Mouse (Mus musculus): ENCODE data around the gene Cbx3. TPM values are rescaled to one million over a fixed set of nuclear protein-coding genes. Genes with fewer than 3 reads are reported as not detected.
A peak's percentile ranks its signal among the peaks of the same experiment; 100 is the strongest.

Gene Cbx3
- polyA plus RNA-seq, 2 experiments, result 50.6 to 264 TPM

DNA sequence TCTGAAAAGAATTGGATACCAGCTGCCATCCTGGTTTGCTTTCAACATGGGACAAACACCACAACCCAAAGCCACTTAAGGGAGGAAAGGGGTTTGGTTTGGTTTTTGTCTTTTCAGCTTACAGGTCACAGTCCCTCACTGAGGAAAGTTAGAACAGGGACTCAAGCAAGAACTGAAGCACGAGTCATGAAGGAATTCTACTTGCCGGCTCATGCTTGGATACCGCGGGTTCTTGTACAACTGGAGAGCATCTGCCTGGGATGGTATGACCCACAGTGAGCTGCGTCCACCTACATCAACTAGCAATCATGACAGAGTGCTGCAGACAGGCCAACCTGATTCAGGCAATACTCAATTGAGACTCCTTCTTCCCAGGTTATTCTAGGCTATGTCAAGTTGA, 16.6 kb downstream of the Cbx3 start:
- 81% methylated on average over 5 of the region's 5 CpGs for WGBS (ENCODE audit: insufficient replicate concordance)
- H3K9ac ChIP-seq (replicated peaks), result no peak overlapping the region
- H3K9me3 ChIP-seq (ENCODE audit: control insufficient read depth, low read length), result no peaks in the 10 kb centered on the region
- DNase-seq (ENCODE audit: low read depth in 3 of 3, low spot score in 3 of 3), result no peak
- TF ChIP-seq EP300 (IDR thresholded peaks at IDR 0.05; ENCODE audit: low read depth) (no peak), CTCF (IDR thresholded peaks at IDR 0.05; ENCODE audit: low read depth) (no peak)
- H3K27ac ChIP-seq, result no peak overlapping the region
- H3K4me3 ChIP-seq (ENCODE audit: insufficient read depth in 1 of 2, low read depth in 2 of 2, low read length in 2 of 2), result no peak overlapping the region
- ATAC-seq (ENCODE audit: insufficient read depth), result no peak
- no peaks in the 10 kb centered on the region for H3K27me3 ChIP-seq (ENCODE audit: control insufficient read depth, insufficient read depth, low read length)
- peaks cover 14% of the 10 kb centered on the region for H3K36me3 ChIP-seq (replicated peaks; ENCODE audit: control insufficient read depth, insufficient read depth, low read depth)
- H3K4me2 ChIP-seq (ENCODE audit: low read depth), result no peak overlapping the region
- peaks cover 0 to 7% of the 10 kb centered on the region in 2 experiments; a peak in 2 of 4 replicates for H3K4me1 ChIP-seq (replicated peaks; ENCODE audit: control insufficient read depth in 2 of 2, insufficient read depth in 2 of 2, low read length in 1 of 2)

DNA sequence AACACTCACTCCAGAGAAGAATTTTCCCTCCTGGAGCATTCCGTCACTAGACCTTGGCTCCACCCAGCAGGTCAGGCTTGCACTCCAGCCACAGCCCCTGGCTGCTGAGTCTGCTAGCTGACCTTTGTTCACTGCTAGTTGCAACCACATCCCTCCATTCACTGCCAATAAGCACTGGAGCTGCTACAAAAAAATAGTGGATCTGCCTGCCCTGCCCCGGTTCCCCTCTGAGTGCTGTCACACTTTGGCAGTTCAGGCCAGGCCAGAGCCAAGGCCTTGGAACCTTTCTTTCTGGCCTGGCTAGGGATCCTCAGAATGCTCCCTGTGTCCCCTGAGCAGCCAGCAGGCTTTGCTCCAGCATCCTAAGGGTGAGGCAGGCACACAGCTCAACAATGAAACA, 19.6 kb downstream of the Cbx3 start:
- Histone ChIP-seq H3K4me1 (replicated peaks; ENCODE audit: control insufficient read depth in 2 of 2, insufficient read depth in 2 of 2, low read length in 1 of 2) (peaks cover 0 to 7% of the 10 kb centered on the region in 2 experiments; a peak in 2 of 4 replicates), H3K4me3 (ENCODE audit: insufficient read depth in 1 of 2, low read depth in 2 of 2, low read length in 2 of 2) (no peak overlapping the region), H3K4me2 (ENCODE audit: low read depth) (no peak overlapping the region), H3K9me3 (ENCODE audit: control insufficient read depth, low read length) (no peaks in the 10 kb centered on the region), H3K36me3 (replicated peaks; ENCODE audit: control insufficient read depth, insufficient read depth, low read depth) (no peaks in the 10 kb centered on the region), H3K27me3 (ENCODE audit: control insufficient read depth, insufficient read depth, low read length) (no peaks in the 10 kb centered on the region), H3K9ac (replicated peaks) (no peak overlapping the region), H3K27ac (no peak overlapping the region)
- no peak for TF ChIP-seq CTCF (IDR thresholded peaks at IDR 0.05; ENCODE audit: low read depth)
- no peak for TF ChIP-seq EP300 (IDR thresholded peaks at IDR 0.05; ENCODE audit: low read depth)
- ATAC-seq (ENCODE audit: insufficient read depth) (0 out of 2 replicates have a peak, but pooled peaks have one; percentile 23), DNase-seq (ENCODE audit: low read depth in 3 of 3, low spot score in 3 of 3) (no peak)
- WGBS (ENCODE audit: insufficient replicate concordance), result 62% methylated on average over 2 of the region's 2 CpGs

DNA sequence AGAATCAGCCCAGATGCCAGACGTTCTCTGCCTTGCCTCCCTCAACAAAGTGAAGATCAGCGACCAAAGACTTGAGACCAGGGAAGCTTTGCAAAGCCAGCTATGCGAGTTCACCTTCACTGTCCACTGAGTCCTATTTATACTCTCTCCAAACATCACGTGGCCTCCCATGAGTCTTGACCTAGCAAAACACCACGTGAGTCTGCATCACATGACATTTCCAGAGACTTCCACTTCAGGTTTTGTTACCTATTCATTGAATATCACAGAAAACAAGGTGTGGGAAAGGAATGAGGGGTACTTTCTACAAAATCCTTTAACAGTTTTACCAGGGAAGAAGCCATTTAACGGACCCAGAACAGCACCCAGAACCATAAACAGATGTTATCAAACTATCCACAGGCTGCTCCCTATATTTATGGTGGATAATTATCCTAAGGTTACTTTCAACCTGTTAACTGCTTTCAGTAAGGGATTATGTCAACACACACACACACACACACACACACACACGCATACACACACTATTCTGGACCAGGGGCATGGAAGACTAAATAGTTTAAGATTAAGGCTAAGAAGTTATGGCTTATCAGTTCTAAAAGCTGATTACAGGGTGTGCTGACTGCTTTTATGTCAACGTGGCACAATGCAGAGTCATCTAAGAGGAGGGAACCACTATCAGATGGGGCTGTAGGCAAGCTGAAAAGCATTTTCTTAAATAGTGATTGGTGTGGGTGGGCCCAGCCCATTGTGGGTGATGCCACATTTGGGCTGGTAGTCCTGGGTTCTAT, 27.4 kb downstream of the Cbx3 start:
- no peak overlapping the region for H3K4me2 ChIP-seq (ENCODE audit: low read depth)
- H3K36me3 ChIP-seq (replicated peaks; ENCODE audit: control insufficient read depth, insufficient read depth, low read depth), result no peaks in the 10 kb centered on the region
- H3K9ac ChIP-seq (replicated peaks), result no peak overlapping the region
- DNase-seq (ENCODE audit: low read depth in 3 of 3, low spot score in 3 of 3), result no peak
- no peaks in the 10 kb centered on the region for H3K9me3 ChIP-seq (ENCODE audit: control insufficient read depth, low read length)
- 45% methylated on average over 8 of the region's 8 CpGs for WGBS (ENCODE audit: insufficient replicate concordance)
- TF ChIP-seq EP300 (IDR thresholded peaks at IDR 0.05; ENCODE audit: low read depth) (no peak), CTCF (IDR thresholded peaks at IDR 0.05; ENCODE audit: low read depth) (no peak)
- no peak for ATAC-seq (ENCODE audit: insufficient read depth)
- H3K27me3 ChIP-seq (ENCODE audit: control insufficient read depth, insufficient read depth, low read length), result no peaks in the 10 kb centered on the region
- H3K4me1 ChIP-seq (replicated peaks; ENCODE audit: control insufficient read depth in 2 of 2, insufficient read depth in 2 of 2, low read length in 1 of 2), result no peaks in the 10 kb centered on the region
- no peak overlapping the region for H3K4me3 ChIP-seq (ENCODE audit: insufficient read depth in 1 of 2, low read depth in 2 of 2, low read length in 2 of 2)
- H3K27ac ChIP-seq, result no peak overlapping the region

DNA sequence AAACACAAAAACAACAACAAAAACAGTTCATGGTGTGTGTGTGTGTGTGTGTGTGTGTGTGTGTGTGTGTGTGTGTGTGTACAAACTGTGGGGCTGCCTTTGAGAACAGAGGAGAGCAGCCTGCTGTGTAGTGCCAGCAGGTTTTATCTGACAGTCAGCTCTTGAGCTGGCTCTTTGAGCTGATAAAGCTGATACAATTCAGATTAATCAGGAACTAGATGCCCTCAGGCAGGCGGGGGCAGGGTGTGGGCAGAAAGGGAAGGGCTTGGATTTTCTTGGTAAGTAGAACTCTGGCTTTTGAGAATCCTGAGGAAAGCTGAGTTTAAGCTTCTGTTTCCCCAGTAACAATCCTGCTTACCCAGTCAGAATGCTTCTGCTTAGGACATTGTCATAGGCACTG, 35.5 kb downstream of the Cbx3 start:
- no peak for DNase-seq (ENCODE audit: low read depth in 3 of 3, low spot score in 3 of 3)
- 23% methylated on average over 1 of the region's 1 CpGs for WGBS (ENCODE audit: insufficient replicate concordance)
- TF ChIP-seq EP300 (IDR thresholded peaks at IDR 0.05; ENCODE audit: low read depth), result no peak
- TF ChIP-seq CTCF (IDR thresholded peaks at IDR 0.05; ENCODE audit: low read depth), result no peak
- no peaks in the 10 kb centered on the region for H3K27me3 ChIP-seq (ENCODE audit: control insufficient read depth, insufficient read depth, low read length)
- no peak overlapping the region for H3K9ac ChIP-seq (replicated peaks)
- H3K36me3 ChIP-seq (replicated peaks; ENCODE audit: control insufficient read depth, insufficient read depth, low read depth), result no peaks in the 10 kb centered on the region
- H3K4me1 ChIP-seq (replicated peaks; ENCODE audit: control insufficient read depth in 2 of 2, insufficient read depth in 2 of 2, low read length in 1 of 2), result peaks cover 0 to 2% of the 10 kb centered on the region in 2 experiments; a peak in 1 of 4 replicates
- H3K4me2 ChIP-seq (ENCODE audit: low read depth), result no peak overlapping the region
- H3K9me3 ChIP-seq (ENCODE audit: control insufficient read depth, low read length), result no peaks in the 10 kb centered on the region
- no peak for ATAC-seq (ENCODE audit: insufficient read depth)
- no peak overlapping the region for H3K27ac ChIP-seq
- H3K4me3 ChIP-seq (ENCODE audit: insufficient read depth in 1 of 2, low read depth in 2 of 2, low read length in 2 of 2), result no peak overlapping the region

DNA sequence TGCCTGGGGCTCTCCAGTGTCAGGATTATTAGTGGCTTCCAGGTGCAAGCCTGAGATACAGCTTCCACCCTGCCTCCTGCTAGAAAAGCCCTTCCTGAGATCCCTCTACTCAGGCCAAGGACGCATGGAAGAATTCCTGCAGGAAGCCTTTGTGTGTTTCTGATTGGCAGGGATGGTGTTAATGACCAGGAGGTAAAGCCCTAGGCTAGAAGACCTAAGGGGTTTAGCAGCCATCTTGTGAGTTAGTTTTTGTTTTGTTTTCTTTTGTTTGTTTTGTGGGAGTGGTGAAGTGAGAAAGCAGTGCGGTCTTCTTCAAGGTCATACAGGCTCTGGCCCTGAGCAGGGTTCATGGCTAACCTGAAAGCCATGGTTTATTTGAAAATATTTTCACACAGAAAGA, 37.4 kb downstream of the Cbx3 start:
- no peaks in the 10 kb centered on the region for H3K36me3 ChIP-seq (replicated peaks; ENCODE audit: control insufficient read depth, insufficient read depth, low read depth)
- 72% methylated on average over 2 of the region's 2 CpGs for WGBS (ENCODE audit: insufficient replicate concordance)
- H3K9ac ChIP-seq (replicated peaks), result no peak overlapping the region
- no peak overlapping the region for H3K4me3 ChIP-seq (ENCODE audit: insufficient read depth in 1 of 2, low read depth in 2 of 2, low read length in 2 of 2)
- H3K9me3 ChIP-seq (ENCODE audit: control insufficient read depth, low read length), result no peaks in the 10 kb centered on the region
- peaks cover 0 to 2% of the 10 kb centered on the region in 2 experiments; a peak in 1 of 4 replicates for H3K4me1 ChIP-seq (replicated peaks; ENCODE audit: control insufficient read depth in 2 of 2, insufficient read depth in 2 of 2, low read length in 1 of 2)
- DNase-seq (ENCODE audit: low read depth in 3 of 3, low spot score in 3 of 3) (no peak), ATAC-seq (ENCODE audit: insufficient read depth) (no peak)
- H3K27me3 ChIP-seq (ENCODE audit: control insufficient read depth, insufficient read depth, low read length), result no peaks in the 10 kb centered on the region
- no peak for TF ChIP-seq EP300 (IDR thresholded peaks at IDR 0.05; ENCODE audit: low read depth)
- no peak for TF ChIP-seq CTCF (IDR thresholded peaks at IDR 0.05; ENCODE audit: low read depth)
- no peak overlapping the region for H3K27ac ChIP-seq
- H3K4me2 ChIP-seq (ENCODE audit: low read depth), result no peak overlapping the region

Data from liver, embryonic 14.5 days (tissue).